Mouse (Mus musculus) cerebellum, adult 18-20 months (tissue): ENCODE results near the gene Sorl1.

Experiments used
- DNase-seq, 2 experiments: peaks; one replicate each; pipeline ENCODE4 v3.0.0; 2021

The Sorl1 gene

GRCm38 (mm10) chr9:42121631-42122354 lies 2.3 kb downstream of the Sorl1 start:
- DNase-seq = peak in 1 of 2 experiments; percentile 48

GRCm38 (mm10) chr9:42116418-42117056 lies 7.6 kb downstream of the Sorl1 start:
- no peak for DNase-seq

GRCm38 (mm10) chr9:42115078-42115477 lies 9.0 kb downstream of the Sorl1 start:
- DNase-seq = no peak

GRCm38 (mm10) chr9:42113316-42113715 lies 10.8 kb downstream of the Sorl1 start:
- no peak for DNase-seq

- DNase-seq = no peak
Observed at GRCm38 (mm10) chr9:42112691-42113090, 11.4 kb downstream of the Sorl1 start.

- DNase-seq = no peak
Observed at GRCm38 (mm10) chr9:42111256-42111655, 12.8 kb downstream of the Sorl1 start.

GRCm38 (mm10) chr9:42109837-42110451 lies 14.2 kb downstream of the Sorl1 start:
- peak; percentile 59 to 61 for DNase-seq

- no peak for DNase-seq
Observed at GRCm38 (mm10) chr9:42109131-42109530, 15.0 kb downstream of the Sorl1 start.

GRCm38 (mm10) chr9:42108369-42108951 lies 15.6 kb downstream of the Sorl1 start:
- DNase-seq = peak; percentile 75 to 88

GRCm38 (mm10) chr9:42107062-42107461 lies 17.0 kb downstream of the Sorl1 start:
- DNase-seq = peak; percentile 93

GRCm38 (mm10) chr9:42106305-42106704 lies 17.8 kb downstream of the Sorl1 start:
- peak in 1 of 2 experiments; percentile 43 for DNase-seq

- peak; percentile 52 to 55 for DNase-seq
Observed at GRCm38 (mm10) chr9:42103546-42103945, 20.6 kb downstream of the Sorl1 start.

- DNase-seq = peak in 1 of 2 experiments; percentile 36
Observed at GRCm38 (mm10) chr9:42102013-42102412, 22.1 kb downstream of the Sorl1 start.

- DNase-seq = peak; percentile 73 to 79
Observed at GRCm38 (mm10) chr9:42101266-42101665, 22.8 kb downstream of the Sorl1 start.

- DNase-seq = peak; percentile 50 to 62
Observed at GRCm38 (mm10) chr9:42100618-42101210, 23.4 kb downstream of the Sorl1 start.

- no peak for DNase-seq
Observed at GRCm38 (mm10) chr9:42098474-42099121, 25.5 kb downstream of the Sorl1 start.

GRCm38 (mm10) chr9:42097731-42098473 lies 26.2 kb downstream of the Sorl1 start:
- peak in 1 of 2 experiments; percentile 28 for DNase-seq

- DNase-seq = no peak
Observed at GRCm38 (mm10) chr9:42097006-42097730, 26.9 kb downstream of the Sorl1 start.

- DNase-seq = peak; percentile 65 to 66
Observed at GRCm38 (mm10) chr9:42094752-42095151, 29.3 kb downstream of the Sorl1 start.

- DNase-seq = no peak
Observed at GRCm38 (mm10) chr9:42094028-42094551, 30.0 kb downstream of the Sorl1 start.

GRCm38 (mm10) chr9:42092749-42093148 lies 31.3 kb downstream of the Sorl1 start:
- DNase-seq = no peak
